25 mouse cellular contexts compared by ENCODE assay signal in genomic region chr16:4837631-4838030, GRCm38 (mm10). TPM values are rescaled to one million over a fixed set of nuclear protein-coding genes. Genes with fewer than 3 reads are reported as not detected.
"Had no signal": no experiment of that assay in that cellular context is flagged by ENCODE, and none has a peak within 500 bp of the region (broad histone marks: within the 10 kb centered on the region; RNA-seq: fewer than 3 reads in every experiment).

No protein-coding gene starts in this region.

- H3K4me1 ChIP-seq: liver, embryonic 13.5 days; megakaryocyte, embryonic 14.5 days; midbrain, embryonic 13.5 days; neural tube, embryonic 13.5 days; stomach, embryonic 15.5 days had no signal

- ATAC-seq: midbrain, embryonic 13.5 days; midbrain, embryonic 16.5 days had no signal

- H3K27me3 ChIP-seq: midbrain, embryonic 13.5 days; neural tube, embryonic 13.5 days; stomach, embryonic 15.5 days had no signal

- H3K9ac ChIP-seq: liver, embryonic 13.5 days; midbrain, embryonic 13.5 days; neural tube, embryonic 13.5 days; stomach, embryonic 15.5 days had no signal

- H3K4me2 ChIP-seq: liver, embryonic 13.5 days; midbrain, embryonic 13.5 days; neural tube, embryonic 13.5 days; stomach, embryonic 15.5 days had no signal

- DNase-seq: kidney, adult 2 months; kidney, postnatal 25 days; layer of hippocampus, adult 9-11 months; liver, embryonic 13.5 days; lung, adult 2 months; retina, postnatal 1 day; right cerebral cortex, postnatal 25 days; spleen, adult 18-20 months; thymus, adult 2 months; thymus, postnatal 25 days had no signal

- H3K9me3 ChIP-seq: liver, embryonic 13.5 days; megakaryocyte, embryonic 14.5 days; midbrain, embryonic 10.5 days; midbrain, embryonic 13.5 days; neural tube, embryonic 13.5 days; stomach, embryonic 15.5 days had no signal

- H3K27ac ChIP-seq: kidney, postnatal 0 days; layer of hippocampus, adult 2 months; liver, embryonic 13.5 days; midbrain, embryonic 10.5 days; midbrain, embryonic 13.5 days; neural tube, embryonic 13.5 days; stomach, embryonic 15.5 days had no signal

- H3K36me3 ChIP-seq: liver, embryonic 13.5 days; midbrain, embryonic 10.5 days; midbrain, embryonic 13.5 days; neural tube, embryonic 13.5 days; stomach, embryonic 15.5 days had no signal

- H3K4me3 ChIP-seq: layer of hippocampus, adult 2 months; liver, embryonic 13.5 days; megakaryocyte, embryonic 14.5 days; midbrain, embryonic 10.5 days; midbrain, embryonic 13.5 days; myocyte; neural tube, embryonic 13.5 days; stomach, embryonic 15.5 days had no signal

RNA-seq across cellular contexts. Expression of gene 4930562C15Rik, which starts 2.4 kb away (rescaled TPM):
- total RNA-seq: layer of hippocampus, adult 2 months; layer of hippocampus, postnatal 25 days; left cerebral cortex, adult 18-20 months; left cerebral cortex, postnatal 25 days; liver, adult 2 months; monocyte, adult 5-6 weeks had no signal
- polyA plus RNA-seq: kidney, adult 2 months; large intestine, adult 2 months; liver, adult 2 months; liver, embryonic 13.5 days had no signal
